Mouse (Mus musculus) cortical plate, adult 2 months (tissue): ENCODE results near the gene Zfp553. TPM values are rescaled to one million over a fixed set of nuclear protein-coding genes. Genes with fewer than 3 reads are reported as not detected.
"Not testable (repeated sequence)": the region's sequence is repeated elsewhere in the genome, so short reads cannot be mapped to it uniquely, and the experiment has no call there.

ENCODE experiments used
- H3K27ac ChIP-seq: fragments of 200-500 bp; 2 replicates; pipeline ENCODE4 v1.5.1; 2012; ENCODE audit warnings: low read length, control low read depth, inconsistent platforms; ENCODE audit not compliant: insufficient read depth
- H3K4me1 ChIP-seq: fragments of 200-500 bp; 2 replicates; pipeline ENCODE4 v1.6.1; 2011; ENCODE audit warnings: low read length; ENCODE audit not compliant: control insufficient read depth, insufficient read depth
- H3K4me3 ChIP-seq: fragments of 200-500 bp; 2 replicates; pipeline ENCODE4 v1.5.1; 2011; ENCODE audit warnings: mild to moderate bottlenecking, low read length, control low read depth; ENCODE audit not compliant: insufficient read depth
- CTCF ChIP-seq: fragments of 200-500 bp; IDR thresholded peaks from 2 replicates; pipeline ENCODE4 v1.5.1; 2011; ENCODE audit warnings: mild to moderate bottlenecking, control low read depth, low read length; ENCODE audit not compliant: insufficient read depth; ENCODE audit errors: extremely low read depth
- POLR2A ChIP-seq: fragments of 200-500 bp; IDR thresholded peaks from 2 replicates; pipeline ENCODE4 v1.6.1; 2011; ENCODE audit warnings: mild to moderate bottlenecking, low read length, control low read depth; ENCODE audit not compliant: insufficient read depth; ENCODE audit errors: extremely low read depth
- polyA plus RNA-seq: library from polyadenylated mRNA; depleted of rRNA; stranded (reverse); fragments of >200 nt; gene quantifications from 2 replicates; pipeline ENCODE4 v1.2.3, GENCODE M21; 2012

The Zfp553 gene
- polyA plus RNA-seq, 1 experiment = 13.5 TPM

DNA sequence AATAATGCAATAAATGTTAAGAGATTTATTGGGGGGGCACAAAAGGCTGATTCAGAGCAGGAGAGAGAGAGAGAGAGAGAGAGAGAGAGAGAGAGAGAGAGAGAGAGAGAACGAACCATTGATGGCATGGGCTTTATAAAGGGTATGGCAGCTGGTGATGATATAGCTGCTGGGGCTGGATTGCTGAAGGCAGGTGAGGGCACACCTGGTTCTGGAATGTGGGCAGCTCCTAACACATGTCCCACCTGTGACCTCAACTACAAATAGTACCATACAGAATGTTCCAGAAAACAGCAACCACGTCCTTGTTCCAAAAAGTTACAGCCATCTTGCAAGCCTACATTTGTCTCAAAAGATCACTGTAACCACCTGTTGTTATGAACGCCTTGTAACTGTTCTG, 1.5 kb upstream of the Zfp553 start:
- TF ChIP-seq POLR2A = no peak
- no peak for TF ChIP-seq CTCF
- peak overlapping the region; percentile 96; the same call in 1 of the 2 replicates for H3K4me3 ChIP-seq
- peaks cover 7% of the 10 kb centered on the region for H3K4me1 ChIP-seq
- H3K27ac ChIP-seq = no peak overlapping the region

DNA sequence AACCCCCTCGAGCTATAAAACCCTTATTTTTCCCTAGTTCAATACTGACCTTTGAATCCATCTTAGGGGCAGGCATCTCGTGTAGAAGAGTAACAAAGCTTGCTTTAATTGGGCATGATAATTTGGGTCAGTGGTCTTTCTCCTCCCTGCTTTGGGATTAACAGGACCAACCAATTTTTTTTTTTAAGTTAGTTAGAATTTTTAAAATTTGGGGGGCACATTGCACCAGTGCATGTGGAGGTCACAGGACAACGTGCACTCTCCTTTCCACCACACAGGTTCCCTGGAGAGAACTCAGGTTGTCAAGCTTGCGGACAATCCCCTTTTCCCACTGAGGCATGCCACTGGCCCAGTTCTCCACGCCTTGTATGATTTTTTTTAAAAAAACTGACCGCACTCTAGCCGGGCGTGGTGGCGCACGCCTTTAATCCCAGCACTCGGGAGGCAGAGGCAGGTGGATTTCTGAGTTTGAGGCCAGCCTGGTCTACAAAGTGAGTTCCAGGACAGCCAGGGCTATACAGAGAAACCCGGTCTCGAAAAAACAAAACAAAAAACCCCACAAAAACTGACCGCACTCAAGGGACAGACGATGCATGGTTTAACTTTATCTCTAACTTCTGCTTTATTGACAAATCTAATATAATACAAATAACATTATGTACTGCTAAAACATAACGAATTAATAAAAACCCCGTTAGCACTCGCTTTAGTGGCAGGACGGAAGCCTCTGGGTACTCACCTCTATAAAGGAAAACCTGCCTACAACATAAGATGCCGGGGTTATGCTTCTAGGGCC, 837 bp upstream of the Zfp553 start:
- TF ChIP-seq CTCF (no peak), POLR2A (no peak)
- peaks cover 7% of the 10 kb centered on the region for H3K4me1 ChIP-seq
- peak overlapping the region; percentile 85 for H3K27ac ChIP-seq
- peak overlapping the region; percentile 96 for H3K4me3 ChIP-seq

DNA sequence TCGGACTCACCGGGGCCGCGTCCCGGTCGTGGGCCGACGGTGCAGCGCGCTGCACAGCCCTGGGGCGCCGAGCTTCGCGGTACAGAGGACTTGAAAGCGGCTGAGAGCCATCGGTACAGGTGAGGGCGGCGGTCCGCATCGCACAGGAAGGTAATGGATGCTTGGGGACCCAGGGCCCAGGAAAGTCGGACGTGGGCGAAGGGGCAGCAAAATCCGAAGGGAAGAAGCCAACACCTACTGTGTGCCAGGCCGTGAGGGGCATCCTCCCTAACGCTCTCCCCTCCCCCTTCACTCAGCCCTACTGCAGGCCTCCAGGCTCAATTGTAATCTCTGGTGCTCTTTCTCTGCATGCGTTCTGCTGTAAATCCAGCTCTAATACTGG, 498 bp downstream of the Zfp553 start:
- Histone ChIP-seq H3K4me3 (peak overlapping the region; percentile 96), H3K4me1 (peaks cover 7% of the 10 kb centered on the region), H3K27ac (peak overlapping the region; percentile 85)
- TF ChIP-seq POLR2A (no peak), CTCF (no peak)

DNA sequence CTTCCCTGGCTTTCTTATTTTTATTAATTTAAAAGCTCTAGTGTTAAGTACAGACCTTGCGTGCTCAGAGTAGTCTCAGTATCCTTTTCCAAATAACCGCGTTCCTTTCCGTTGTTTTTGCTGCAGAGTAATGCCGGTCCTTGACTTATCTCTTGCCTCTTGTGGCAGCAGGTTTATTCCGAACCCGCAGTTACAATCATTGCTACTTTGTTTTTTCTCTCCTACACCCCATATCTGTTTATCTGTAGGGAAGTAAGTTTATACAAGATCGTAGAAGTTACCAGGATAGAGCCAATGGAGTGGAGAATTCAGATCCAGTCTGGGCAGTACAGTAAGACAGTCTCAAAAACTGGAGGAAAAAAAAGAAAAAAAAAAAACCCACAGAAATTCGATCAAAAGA, 904 bp downstream of the Zfp553 start:
- Histone ChIP-seq H3K27ac (no peak overlapping the region), H3K4me1 (peaks cover 7% of the 10 kb centered on the region), H3K4me3 (peak overlapping the region; percentile 96)
- TF ChIP-seq CTCF = no peak
- no peak for TF ChIP-seq POLR2A

DNA sequence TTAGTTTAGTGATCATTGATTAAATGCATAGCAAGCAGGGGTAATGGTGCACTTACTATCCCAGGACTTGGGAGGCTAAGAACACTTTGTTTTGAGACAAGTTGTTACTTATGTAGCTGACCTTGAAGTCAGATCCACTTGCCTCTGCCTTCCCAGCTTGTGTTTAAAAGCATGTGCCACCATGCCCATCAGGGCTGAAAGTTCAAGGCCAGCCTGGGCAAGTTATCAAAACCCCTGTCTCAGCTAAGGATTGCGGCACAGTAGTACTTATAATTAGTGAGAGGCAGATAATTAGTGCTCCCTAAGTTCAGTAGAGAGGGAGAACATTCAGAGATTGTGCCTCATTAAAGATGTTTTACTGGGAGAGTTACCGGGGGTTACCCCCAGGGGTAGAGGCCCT, 1.9 kb downstream of the Zfp553 start:
- Histone ChIP-seq H3K27ac (no peak overlapping the region), H3K4me3 (no peak overlapping the region), H3K4me1 (peaks cover 7% of the 10 kb centered on the region)
- TF ChIP-seq POLR2A (no peak), CTCF (no peak)

GRCm38 (mm10) chr7:127243361-127243867, 10.6 kb downstream of the Zfp553 start:
- peak overlapping the region; percentile 96 for H3K27ac ChIP-seq

GRCm38 (mm10) chr7:127243870-127244657, 11.2 kb downstream of the Zfp553 start, which contains the start of gene Zfp771:
Gene Zfp771 (plus strand): TSS chr7:127244274.
- no peak for TF ChIP-seq CTCF
- TF ChIP-seq POLR2A = peak; percentile 62
- Histone ChIP-seq H3K4me1 (peaks cover 3% of the 10 kb centered on the region; the same call in 1 of the 2 replicates), H3K4me3 (peak within 1 kb of the TSS; percentile 60), H3K27ac (peak within 1 kb of the TSS; percentile 97)

More at GRCm38 (mm10) chr7:127243361-127243867, 10.6 kb downstream of the Zfp553 start:
- Histone ChIP-seq H3K4me3 (peak overlapping the region; percentile 60), H3K4me1 (peaks cover 3% of the 10 kb centered on the region; the same call in 1 of the 2 replicates)
- no peak for TF ChIP-seq POLR2A
- TF ChIP-seq CTCF = no peak

- TF ChIP-seq CTCF = no peak
- no peak for TF ChIP-seq POLR2A
- Histone ChIP-seq H3K27ac (peak overlapping the region; percentile 97), H3K4me3 (peak overlapping the region; percentile 60), H3K4me1 (peaks cover 3% of the 10 kb centered on the region; the same call in 1 of the 2 replicates)
These were observed 12.0 kb downstream of the Zfp553 start for GRCm38 (mm10) chr7:127244658-127245510.

- H3K27ac ChIP-seq, H3K4me1 ChIP-seq, H3K4me3 ChIP-seq: not testable (repeated sequence)
These were observed 17.6 kb downstream of the Zfp553 start for GRCm38 (mm10) chr7:127250511-127250910.
